Mouse (Mus musculus) forebrain, postnatal 0 days (tissue): ENCODE data around the gene Cadm1. TPM values are rescaled to one million over a fixed set of nuclear protein-coding genes. Genes with fewer than 3 reads are reported as not detected.

Experiments
- ATAC-seq: fragments of 200-750 bp; cut with Nextera tagmentation; 2 replicates; pipeline ENCODE4 v1.8.0; 2017; ENCODE audit warnings: mild to moderate bottlenecking, moderate library complexity
- DNase-seq: peaks from one replicate; pipeline ENCODE4 v3.0.0-alpha.2; 2015
- H3K27ac ChIP-seq: fragments of 300-500 bp; sonication (generic); 2 replicates; pipeline ENCODE4 v1.5.1; 2014; ENCODE audit warnings: low read depth, mild to moderate bottlenecking, antibody characterized with exemption, low read length, moderate library complexity, mixed read lengths
- H3K27me3 ChIP-seq: fragments of 300-500 bp; sonication (generic); 2 replicates; pipeline ENCODE4 v1.6.1; 2014; ENCODE audit warnings: mild to moderate bottlenecking, low read length, mixed read lengths; ENCODE audit not compliant: insufficient read depth
- H3K36me3 ChIP-seq: fragments of 300-500 bp; sonication (generic); 2 replicates; pipeline ENCODE4 v1.6.1; 2014; ENCODE audit warnings: mild to moderate bottlenecking, moderate library complexity; ENCODE audit not compliant: insufficient read depth
- H3K4me1 ChIP-seq: fragments of 300-500 bp; sonication (generic); 2 replicates; pipeline ENCODE4 v1.6.1; 2014; ENCODE audit warnings: antibody characterized with exemption; ENCODE audit not compliant: insufficient read depth
- H3K4me2 ChIP-seq: fragments of 300-500 bp; sonication (generic); 2 replicates; pipeline ENCODE4 v1.6.1; 2014; ENCODE audit warnings: low read depth, mild to moderate bottlenecking, moderate library complexity
- H3K4me3 ChIP-seq: fragments of 300-500 bp; sonication (generic); 2 replicates; pipeline ENCODE4 v1.5.1; 2014; ENCODE audit warnings: low read depth, low read length, mixed read lengths
- H3K9ac ChIP-seq: fragments of 300-500 bp; sonication (generic); 2 replicates; pipeline ENCODE4 v1.6.1; 2014; ENCODE audit warnings: mild to moderate bottlenecking
- H3K9me3 ChIP-seq: fragments of 300-500 bp; sonication (generic); 2 replicates; pipeline ENCODE4 v1.6.1; 2016; ENCODE audit warnings: low read length
- CTCF ChIP-seq: sonication (generic); IDR thresholded peaks from 2 replicates; pipeline ENCODE4 v1.5.1; 2016; ENCODE audit warnings: antibody characterized with exemption, control low read depth, low read depth
- WGBS: fragments of 180-500 bp; shearing (Covaris S2); extraction: QIAGEN DNeasy Blood & Tissue Kit; methylation state at CpG from one replicate; pipeline ENCODE4 v1.1.7; 2014; 5-methylcytosine and 5-hydroxymethylcytosine counted together
- polyA plus RNA-seq: library from polyadenylated mRNA; unstranded; fragments of >200 nt; fragmentation: Nextera tagmentation; extraction: Ambion mirVana; gene quantifications from 2 replicates; pipeline ENCODE4 v1.2.1, GENCODE M21; 2015
- total RNA-seq: library from RNA; depleted of rRNA; stranded (reverse); fragments of >200 nt; gene quantifications from 2 replicates; pipeline ENCODE4 v1.2.3, GENCODE M21; 2014

The Cadm1 gene
- total and polyA plus RNA-seq, 2 experiments from 2014 or later = 289 to 381 TPM

GRCm38 (mm10) chr9:47512521-47512920 lies 17.5 kb upstream of the Cadm1 start:
- Histone ChIP-seq H3K4me2 (no peak overlapping the region), H3K27ac (no peak overlapping the region), H3K36me3 (no peaks in the 10 kb centered on the region), H3K4me1 (no peaks in the 10 kb centered on the region), H3K4me3 (no peak overlapping the region), H3K9me3 (no peaks in the 10 kb centered on the region), H3K9ac (no peak overlapping the region), H3K27me3 (no peaks in the 10 kb centered on the region)
- ATAC-seq (no peak), DNase-seq (no peak)
- WGBS = 92% methylated on average over 3 of the region's 3 CpGs
- no peak for TF ChIP-seq CTCF

GRCm38 (mm10) chr9:47514318-47514717 lies 15.7 kb upstream of the Cadm1 start:
- no peak for TF ChIP-seq CTCF
- Histone ChIP-seq H3K4me2 (no peak overlapping the region), H3K27ac (no peak overlapping the region), H3K4me1 (no peaks in the 10 kb centered on the region), H3K4me3 (no peak overlapping the region), H3K36me3 (no peaks in the 10 kb centered on the region), H3K27me3 (no peaks in the 10 kb centered on the region), H3K9me3 (no peaks in the 10 kb centered on the region), H3K9ac (no peak overlapping the region)
- DNase-seq (no peak), ATAC-seq (no peak)
- WGBS = 15% methylated on average over 8 of the region's 8 CpGs

GRCm38 (mm10) chr9:47516238-47516637 lies 13.7 kb upstream of the Cadm1 start:
- H3K36me3 ChIP-seq = no peaks in the 10 kb centered on the region
- WGBS = 43% methylated on average over 4 of the region's 4 CpGs
- no peaks in the 10 kb centered on the region for H3K27me3 ChIP-seq
- no peak overlapping the region for H3K9ac ChIP-seq
- DNase-seq = no peak
- H3K4me2 ChIP-seq = no peak overlapping the region
- H3K4me3 ChIP-seq = no peak overlapping the region
- H3K9me3 ChIP-seq = no peaks in the 10 kb centered on the region
- no peak overlapping the region for H3K27ac ChIP-seq
- ATAC-seq = no peak
- TF ChIP-seq CTCF = no peak
- no peaks in the 10 kb centered on the region for H3K4me1 ChIP-seq

GRCm38 (mm10) chr9:47527290-47527689 lies 2.7 kb upstream of the Cadm1 start:
- no peak overlapping the region for H3K9ac ChIP-seq
- H3K27ac ChIP-seq = no peak overlapping the region
- no peaks in the 10 kb centered on the region for H3K9me3 ChIP-seq
- WGBS = 71% methylated on average over 9 of the region's 9 CpGs
- no peak overlapping the region for H3K4me2 ChIP-seq
- no peaks in the 10 kb centered on the region for H3K27me3 ChIP-seq
- TF ChIP-seq CTCF = no peak
- H3K4me3 ChIP-seq = no peak overlapping the region
- DNase-seq = peak; percentile 56
- H3K4me1 ChIP-seq = no peaks in the 10 kb centered on the region
- H3K36me3 ChIP-seq = no peaks in the 10 kb centered on the region
- ATAC-seq = no peak

GRCm38 (mm10) chr9:47527741-47528140 lies 2.2 kb upstream of the Cadm1 start:
- no peak for TF ChIP-seq CTCF
- Histone ChIP-seq H3K4me2 (no peak overlapping the region), H3K27me3 (no peaks in the 10 kb centered on the region), H3K36me3 (no peaks in the 10 kb centered on the region), H3K4me3 (no peak overlapping the region), H3K9me3 (no peaks in the 10 kb centered on the region), H3K4me1 (no peaks in the 10 kb centered on the region), H3K9ac (no peak overlapping the region), H3K27ac (no peak overlapping the region)
- DNase-seq (peak; percentile 44), ATAC-seq (no peak)
- WGBS = 71% methylated on average over 5 of the region's 5 CpGs

- Histone ChIP-seq H3K4me3 (peak overlapping the region; percentile 93), H3K9ac (peak overlapping the region; percentile 91), H3K27me3 (no peaks in the 10 kb centered on the region), H3K4me1 (no peaks in the 10 kb centered on the region), H3K27ac (peak overlapping the region; percentile 92; the same call in 1 of the 2 replicates), H3K9me3 (no peaks in the 10 kb centered on the region), H3K4me2 (peak overlapping the region; percentile 56), H3K36me3 (no peaks in the 10 kb centered on the region)
- 3% methylated on average over 11 of the region's 11 CpGs for WGBS
- no peak for ATAC-seq
- no peak for TF ChIP-seq CTCF
- no peak for DNase-seq
These were observed 791 bp upstream of the Cadm1 start for GRCm38 (mm10) chr9:47529182-47529581.

- no peak for TF ChIP-seq CTCF
- Histone ChIP-seq H3K9ac (peak overlapping the region; percentile 91), H3K4me3 (peak overlapping the region; percentile 93), H3K4me2 (peak overlapping the region; percentile 56), H3K27ac (peak overlapping the region; percentile 92), H3K36me3 (no peaks in the 10 kb centered on the region), H3K4me1 (peaks cover 4% of the 10 kb centered on the region), H3K9me3 (no peaks in the 10 kb centered on the region), H3K27me3 (no peaks in the 10 kb centered on the region)
- WGBS = 3% methylated on average over 21 of the region's 30 CpGs
- ATAC-seq = peak; percentile 35
- no peak for DNase-seq
These were observed 560 bp downstream of the Cadm1 start for GRCm38 (mm10) chr9:47530544-47530921.
